Mouse (Mus musculus) G1E (cell line): ENCODE measurements around the gene Card9.

Experiments used
- CTCF ChIP-seq: IDR thresholded peaks from 2 replicates; pipeline ENCODE4 v1.5.1; 2012; ENCODE audit warnings: low read depth, low read length, inconsistent platforms, mixed read lengths
- GATA1 ChIP-seq: IDR thresholded peaks from 2 replicates; pipeline ENCODE4 v1.6.1; 2012; ENCODE audit warnings: borderline replicate concordance, low read length, inconsistent platforms, mixed read lengths

- TF ChIP-seq CTCF (no peak), GATA1 (no peak)
Observed at GRCm38 (mm10) chr2:26317371-26317770, 43.3 kb downstream of the Card9 start.
